Mouse (Mus musculus): ENCODE data around the gene Nr1h2. TPM values are rescaled to one million over a fixed set of nuclear protein-coding genes. Genes with fewer than 3 reads are reported as not detected.

Gene Nr1h2
- polyA plus RNA-seq, 1 experiment from 2014 or later: 63.7 TPM

- DNase-seq (ENCODE audit: low spot score): no peak
- no peak for ATAC-seq (replicated peaks; ENCODE audit: insufficient number of reproducible peaks, low FRiP score, low TSS enrichment, low read depth)
- no peaks in the 10 kb centered on the region for H3K4me1 ChIP-seq (ENCODE audit: control insufficient read depth, insufficient read depth, low read length)
These were observed 23.2 kb downstream of the Nr1h2 start for GRCm38 (mm10) chr7:44530507-44530906.

DNA sequence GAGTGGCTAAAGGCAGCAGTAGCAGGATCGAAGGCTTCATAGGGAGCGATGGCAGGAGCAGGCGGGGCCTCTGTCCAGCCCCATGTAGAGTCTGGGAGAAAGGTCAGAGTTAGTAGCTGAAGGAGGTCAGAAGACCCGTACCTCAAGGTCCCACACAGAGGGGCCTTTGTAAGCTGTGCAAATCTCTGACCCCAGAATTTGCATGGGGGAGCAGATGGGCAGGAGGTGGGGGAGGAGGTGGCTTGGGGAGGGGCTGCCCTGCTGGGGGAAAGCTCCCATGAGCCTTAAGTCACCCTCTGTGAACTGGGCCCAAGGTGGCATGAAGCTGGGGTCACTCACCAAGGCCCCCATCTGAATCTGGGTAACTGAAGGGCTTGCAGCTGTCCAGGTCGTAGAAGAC, 24.2 kb downstream of the Nr1h2 start:
- ATAC-seq (replicated peaks; ENCODE audit: insufficient number of reproducible peaks, low FRiP score, low TSS enrichment, low read depth) (no peak), DNase-seq (ENCODE audit: low spot score) (no peak)
- no peaks in the 10 kb centered on the region; the same call in 1 of the 2 replicates for H3K36me3 ChIP-seq (replicated peaks; ENCODE audit: control insufficient read depth, insufficient read depth, low read depth, low read length)
- 41% methylated on average over 5 of the region's 5 CpGs for WGBS
- H3K9me3 ChIP-seq (replicated peaks; ENCODE audit: control insufficient read depth, low read length): no peaks in the 10 kb centered on the region
- H3K4me1 ChIP-seq (ENCODE audit: control insufficient read depth, insufficient read depth, low read length): peaks cover 2% of the 10 kb centered on the region; the same call in 1 of the 2 replicates
- H3K27ac ChIP-seq (replicated peaks; ENCODE audit: low read depth, low read length): no peak overlapping the region
- no peak overlapping the region for H3K4me2 ChIP-seq (ENCODE audit: low read depth, low read length)
- no peak overlapping the region for H3K4me3 ChIP-seq (ENCODE audit: low read depth, low read length)
- H3K9ac ChIP-seq (replicated peaks; ENCODE audit: low read length): no peak overlapping the region
- peaks cover 12% of the 10 kb centered on the region for H3K27me3 ChIP-seq (ENCODE audit: control insufficient read depth, insufficient read depth, low read length)

More at GRCm38 (mm10) chr7:44530507-44530906, 23.2 kb downstream of the Nr1h2 start:
- no peaks in the 10 kb centered on the region for H3K9me3 ChIP-seq (replicated peaks; ENCODE audit: control insufficient read depth, low read length)
- H3K27me3 ChIP-seq (ENCODE audit: control insufficient read depth, insufficient read depth, low read length): peaks cover 2% of the 10 kb centered on the region
- no peak overlapping the region for H3K9ac ChIP-seq (replicated peaks; ENCODE audit: low read length)
- no peak overlapping the region for H3K27ac ChIP-seq (replicated peaks; ENCODE audit: low read depth, low read length)
- H3K4me2 ChIP-seq (ENCODE audit: low read depth, low read length): no peak overlapping the region
- no peak overlapping the region for H3K4me3 ChIP-seq (ENCODE audit: low read depth, low read length)
- 80% methylated on average over 3 of the region's 3 CpGs for WGBS
- no peaks in the 10 kb centered on the region; the same call in 1 of the 2 replicates for H3K36me3 ChIP-seq (replicated peaks; ENCODE audit: control insufficient read depth, insufficient read depth, low read depth, low read length)

DNA sequence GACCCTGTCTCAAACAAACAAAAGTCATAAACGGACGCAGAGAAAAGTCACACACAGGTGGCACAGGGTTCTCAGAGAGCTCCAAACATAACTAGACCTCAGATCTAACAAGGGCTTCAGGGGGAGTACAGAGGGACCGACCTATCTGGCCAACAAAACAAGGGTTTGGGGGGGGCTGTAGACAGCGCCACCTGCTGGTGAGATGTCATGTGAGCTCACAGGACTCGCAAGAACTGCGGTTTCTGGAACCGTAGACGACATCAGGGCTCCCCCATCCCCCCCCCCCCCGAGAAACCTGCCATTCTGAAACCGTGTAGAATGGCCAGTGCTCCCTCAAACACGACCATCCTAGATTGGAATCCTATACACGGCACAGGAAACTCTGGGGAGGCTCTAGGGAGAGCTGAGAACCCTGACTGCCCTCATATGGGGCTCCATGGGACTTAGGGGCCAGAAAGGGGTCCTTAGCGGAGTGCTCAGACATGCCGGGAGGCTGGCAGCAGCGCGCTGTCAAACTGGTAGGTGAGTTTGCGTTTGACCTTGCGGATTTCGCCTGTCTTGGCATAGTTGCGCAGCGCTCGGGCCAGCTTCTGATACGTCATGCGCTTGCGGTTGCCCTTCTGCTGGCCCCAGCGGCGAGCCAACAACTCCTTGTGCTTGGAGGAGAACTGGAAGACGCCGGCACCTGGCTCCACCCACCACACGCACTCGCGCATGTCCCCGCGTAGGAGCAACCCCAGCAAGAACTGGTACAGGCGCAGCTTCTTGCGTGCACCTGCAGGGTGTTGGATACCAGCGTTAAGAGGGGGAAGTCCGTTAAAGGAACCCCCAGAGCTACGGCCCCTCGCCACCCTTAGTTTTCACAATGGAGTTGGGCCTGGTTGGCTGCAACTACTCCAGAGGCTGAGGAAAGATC, 26.0 kb downstream of the Nr1h2 start:
- DNase-seq (ENCODE audit: low spot score) (peak; percentile 82), ATAC-seq (replicated peaks; ENCODE audit: insufficient number of reproducible peaks, low FRiP score, low TSS enrichment, low read depth) (no peak)
- 7% methylated on average over 40 of the region's 40 CpGs for WGBS
- Histone ChIP-seq H3K27me3 (ENCODE audit: control insufficient read depth, insufficient read depth, low read length) (peaks cover 22% of the 10 kb centered on the region), H3K9me3 (replicated peaks; ENCODE audit: control insufficient read depth, low read length) (no peaks in the 10 kb centered on the region), H3K36me3 (replicated peaks; ENCODE audit: control insufficient read depth, insufficient read depth, low read depth, low read length) (no peaks in the 10 kb centered on the region; the same call in 1 of the 2 replicates), H3K4me2 (ENCODE audit: low read depth, low read length) (peak overlapping the region; percentile 74), H3K9ac (replicated peaks; ENCODE audit: low read length) (peak overlapping the region; percentile 35; the same call in 1 of the 2 replicates), H3K4me1 (ENCODE audit: control insufficient read depth, insufficient read depth, low read length) (peaks cover 2% of the 10 kb centered on the region; the same call in 1 of the 2 replicates), H3K4me3 (ENCODE audit: low read depth, low read length) (peak overlapping the region; percentile 34), H3K27ac (replicated peaks; ENCODE audit: low read depth, low read length) (no peak overlapping the region)

DNA sequence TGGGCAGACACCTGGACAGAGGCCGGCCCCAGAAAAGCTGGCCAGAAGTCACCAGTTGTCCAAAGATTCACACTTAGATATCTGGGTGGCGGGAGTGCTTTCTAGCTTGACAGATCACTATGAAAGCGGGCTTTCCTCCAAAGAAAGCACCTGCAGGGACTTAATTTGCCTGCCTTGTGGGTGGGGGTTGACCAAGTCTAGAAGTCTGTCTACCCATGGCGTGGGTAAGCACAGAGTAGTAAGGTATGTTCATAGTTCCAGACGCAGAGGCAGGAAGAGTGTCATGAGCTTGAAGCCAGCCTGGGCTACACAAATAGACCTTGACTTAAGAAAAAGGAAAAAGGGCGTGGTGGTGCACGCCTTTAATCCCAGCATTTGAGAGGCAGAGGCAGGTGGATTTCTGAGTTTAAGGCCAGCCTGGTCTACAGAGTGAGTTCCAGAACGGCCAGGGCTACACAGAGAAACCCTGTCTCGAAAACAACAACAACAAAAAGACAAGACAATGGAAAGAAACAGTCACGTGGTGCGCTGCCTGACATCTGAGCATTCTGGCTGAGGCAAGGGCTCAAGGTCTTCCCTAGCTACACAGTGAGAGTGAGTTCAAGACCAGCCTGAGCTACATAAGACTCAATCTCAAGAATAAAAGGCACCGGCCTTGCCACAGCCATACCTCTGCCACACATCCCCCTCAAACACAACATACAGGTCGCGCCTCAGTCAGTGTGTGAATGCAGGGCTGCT, 27.2 kb downstream of the Nr1h2 start:
- DNase-seq (ENCODE audit: low spot score): no peak
- Histone ChIP-seq H3K36me3 (replicated peaks; ENCODE audit: control insufficient read depth, insufficient read depth, low read depth, low read length) (no peaks in the 10 kb centered on the region), H3K9me3 (replicated peaks; ENCODE audit: control insufficient read depth, low read length) (no peaks in the 10 kb centered on the region), H3K4me2 (ENCODE audit: low read depth, low read length) (no peak overlapping the region), H3K4me1 (ENCODE audit: control insufficient read depth, insufficient read depth, low read length) (peaks cover 2% of the 10 kb centered on the region; the same call in 1 of the 2 replicates), H3K27me3 (ENCODE audit: control insufficient read depth, insufficient read depth, low read length) (peaks cover 27% of the 10 kb centered on the region), H3K4me3 (ENCODE audit: low read depth, low read length) (no peak overlapping the region), H3K27ac (replicated peaks; ENCODE audit: low read depth, low read length) (no peak overlapping the region), H3K9ac (replicated peaks; ENCODE audit: low read length) (no peak overlapping the region)
- no peak for ATAC-seq (replicated peaks; ENCODE audit: insufficient number of reproducible peaks, low FRiP score, low TSS enrichment, low read depth)
- WGBS: 84% methylated on average over 14 of the region's 14 CpGs

- Histone ChIP-seq H3K4me3 (ENCODE audit: low read depth, low read length) (no peak overlapping the region), H3K36me3 (replicated peaks; ENCODE audit: control insufficient read depth, insufficient read depth, low read depth, low read length) (no peaks in the 10 kb centered on the region), H3K27ac (replicated peaks; ENCODE audit: low read depth, low read length) (no peak overlapping the region), H3K9me3 (replicated peaks; ENCODE audit: control insufficient read depth, low read length) (no peaks in the 10 kb centered on the region), H3K4me2 (ENCODE audit: low read depth, low read length) (no peak overlapping the region), H3K27me3 (ENCODE audit: control insufficient read depth, insufficient read depth, low read length) (peaks cover 27% of the 10 kb centered on the region), H3K4me1 (ENCODE audit: control insufficient read depth, insufficient read depth, low read length) (peaks cover 2% of the 10 kb centered on the region; the same call in 1 of the 2 replicates), H3K9ac (replicated peaks; ENCODE audit: low read length) (peak overlapping the region; percentile 25; the same call in 1 of the 2 replicates)
- no peak for ATAC-seq (replicated peaks; ENCODE audit: insufficient number of reproducible peaks, low FRiP score, low TSS enrichment, low read depth)
- DNase-seq (ENCODE audit: low spot score): no peak
- 12% methylated on average over 21 of the region's 22 CpGs for WGBS
These were observed 28.5 kb downstream of the Nr1h2 start for GRCm38 (mm10) chr7:44525126-44525832.

- peaks cover 2% of the 10 kb centered on the region; the same call in 1 of the 2 replicates for H3K4me1 ChIP-seq (ENCODE audit: control insufficient read depth, insufficient read depth, low read length)
- peak within 1 kb of the TSS; percentile 25; the same call in 1 of the 2 replicates for H3K9ac ChIP-seq (replicated peaks; ENCODE audit: low read length)
- DNase-seq (ENCODE audit: low spot score) (no peak), ATAC-seq (replicated peaks; ENCODE audit: insufficient number of reproducible peaks, low FRiP score, low TSS enrichment, low read depth) (no peak)
- H3K4me2 ChIP-seq (ENCODE audit: low read depth, low read length): no peak within 1 kb of the TSS
- peaks cover 27% of the 10 kb centered on the region for H3K27me3 ChIP-seq (ENCODE audit: control insufficient read depth, insufficient read depth, low read length)
- no peak within 1 kb of the TSS for H3K4me3 ChIP-seq (ENCODE audit: low read depth, low read length)
- H3K27ac ChIP-seq (replicated peaks; ENCODE audit: low read depth, low read length): no peak within 1 kb of the TSS
- 26% methylated on average over 12 of the region's 12 CpGs for WGBS
- no peaks in the 10 kb centered on the region for H3K36me3 ChIP-seq (replicated peaks; ENCODE audit: control insufficient read depth, insufficient read depth, low read depth, low read length)
- H3K9me3 ChIP-seq (replicated peaks; ENCODE audit: control insufficient read depth, low read length): no peaks in the 10 kb centered on the region
These were observed 29.2 kb downstream of the Nr1h2 start, which contains the start of gene Mybpc2 for GRCm38 (mm10) chr7:44524502-44524901. TSS of gene Mybpc2 (minus strand) at chr7:44524656.

DNA sequence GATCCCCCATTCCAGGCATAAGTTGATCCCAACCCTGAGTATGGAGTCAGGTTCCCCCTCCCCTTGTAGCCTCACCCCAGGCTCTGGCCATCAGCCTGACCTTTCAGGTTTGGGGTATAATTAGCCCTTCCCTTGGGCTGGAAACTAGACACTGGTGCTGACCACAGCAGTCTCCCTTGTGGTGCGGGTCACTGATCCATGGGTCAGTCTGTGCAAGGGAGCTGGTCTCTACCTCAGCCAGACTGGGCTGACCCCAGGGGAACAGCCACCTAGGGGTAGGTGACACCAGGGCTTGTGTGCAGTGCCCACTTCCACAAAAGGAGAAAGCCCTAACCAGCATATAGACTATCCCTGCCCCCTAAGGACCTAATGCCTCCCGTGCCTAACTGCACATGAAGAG, 30.7 kb downstream of the Nr1h2 start:
- DNase-seq (ENCODE audit: low spot score) (no peak), ATAC-seq (replicated peaks; ENCODE audit: insufficient number of reproducible peaks, low FRiP score, low TSS enrichment, low read depth) (no peak)
- no peak overlapping the region for H3K9ac ChIP-seq (replicated peaks; ENCODE audit: low read length)
- no peak overlapping the region for H3K27ac ChIP-seq (replicated peaks; ENCODE audit: low read depth, low read length)
- peaks cover 27% of the 10 kb centered on the region for H3K27me3 ChIP-seq (ENCODE audit: control insufficient read depth, insufficient read depth, low read length)
- H3K4me1 ChIP-seq (ENCODE audit: control insufficient read depth, insufficient read depth, low read length): peaks cover 2% of the 10 kb centered on the region; the same call in 1 of the 2 replicates
- no peak overlapping the region for H3K4me2 ChIP-seq (ENCODE audit: low read depth, low read length)
- H3K9me3 ChIP-seq (replicated peaks; ENCODE audit: control insufficient read depth, low read length): no peaks in the 10 kb centered on the region
- H3K4me3 ChIP-seq (ENCODE audit: low read depth, low read length): no peak overlapping the region
- WGBS: 50% methylated on average over 2 of the region's 2 CpGs
- H3K36me3 ChIP-seq (replicated peaks; ENCODE audit: control insufficient read depth, insufficient read depth, low read depth, low read length): no peaks in the 10 kb centered on the region

All from embryonic facial prominence, embryonic 11.5 days (tissue).